Mouse (Mus musculus) ES-E14 (cell line): Measurements from ENCODE around the gene Med24. TPM values are rescaled to one million over a fixed set of nuclear protein-coding genes. Genes with fewer than 3 reads are reported as not detected.
A peak's percentile ranks its signal among the peaks of the same experiment; 100 is the strongest.

Experiments used
- DNase-seq: peaks from one replicate; pipeline ENCODE4 v3.0.0-alpha.2; 2013; ENCODE audit warnings: low read depth, low spot score
- H3K27ac ChIP-seq: 2 replicates; pipeline ENCODE4 v1.5.1; 2012; ENCODE audit warnings: low read depth, mild to moderate bottlenecking, low read length, moderate library complexity, mixed read lengths; ENCODE audit not compliant: poor library complexity, insufficient read depth, severe bottlenecking
- H3K36me3 ChIP-seq: 2 replicates; pipeline ENCODE4 v1.6.1; 2012; ENCODE audit warnings: mild to moderate bottlenecking, low read length, moderate library complexity, mixed read lengths; ENCODE audit not compliant: control insufficient read depth, poor library complexity, insufficient read depth, severe bottlenecking
- H3K4me1 ChIP-seq, 2 experiments: fragments of 150-350 bp in 1 of 2; sonication (generic) in 1 of 2; 2 replicates each; pipeline ENCODE4 v1.6.1; 2012; ENCODE audit warnings: low read length in 2 of 2, mild to moderate bottlenecking in 1 of 2, mixed read lengths in 1 of 2; ENCODE audit not compliant: control insufficient read depth in 2 of 2, insufficient read depth in 2 of 2, poor library complexity in 1 of 2
- H3K4me3 ChIP-seq, 2 experiments: fragments of 150-350 bp in 1 of 2; sonication (generic) in 1 of 2; 2 replicates each; pipeline ENCODE4 v1.5.1; 2012; ENCODE audit warnings: low read length in 2 of 2, low read depth in 1 of 2, mild to moderate bottlenecking in 1 of 2, mixed read lengths in 1 of 2; ENCODE audit not compliant: insufficient read depth in 1 of 2, poor library complexity in 1 of 2, severe bottlenecking in 1 of 2
- H3K9ac ChIP-seq: 2 replicates; pipeline ENCODE4 v1.6.1; 2012; ENCODE audit warnings: low read depth, mild to moderate bottlenecking, low read length, mixed read lengths; ENCODE audit not compliant: poor library complexity, insufficient read depth, severe bottlenecking
- H3K9me3 ChIP-seq: fragments of 150-350 bp; sonication (generic); 2 replicates; pipeline ENCODE4 v1.6.1; 2012; ENCODE audit warnings: low read depth, mild to moderate bottlenecking, low read length; ENCODE audit not compliant: control insufficient read depth, insufficient read depth
- CHD2 ChIP-seq: IDR thresholded peaks from 2 replicates; pipeline ENCODE4 v1.6.1; 2014; ENCODE audit warnings: mild to moderate bottlenecking, low read depth, low read length, inconsistent platforms
- HCFC1 ChIP-seq: IDR thresholded peaks from 2 replicates; pipeline ENCODE4 v1.6.1; 2012; ENCODE audit warnings: low read length, inconsistent platforms, borderline replicate concordance; ENCODE audit not compliant: insufficient read depth
- MAFK ChIP-seq: IDR thresholded peaks from 2 replicates; pipeline ENCODE4 v1.6.1; 2014; ENCODE audit warnings: mild to moderate bottlenecking, low read depth, low read length, inconsistent platforms; ENCODE audit not compliant: insufficient read depth
- ZC3H11A ChIP-seq: IDR thresholded peaks from 2 replicates; pipeline ENCODE4 v1.6.1; 2012; ENCODE audit warnings: low read depth, mild to moderate bottlenecking, inconsistent platforms, low read length, borderline replicate concordance
- ZNF384 ChIP-seq: IDR thresholded peaks from 2 replicates; pipeline ENCODE4 v1.6.1; 2012; ENCODE audit warnings: low read depth, low read length, inconsistent platforms
- in situ Hi-C, 2 experiments: fragments of 600-800 bp; cut with MboI; formaldehyde crosslinking; loops; one replicate each; pipeline ENCODE4 v1.15.1; 2025; ENCODE audit warnings: low sequenced_read_pairs in 2 of 2, inconsistent platforms in 1 of 2; ENCODE audit not compliant: unreplicated experiment in 2 of 2
- total RNA-seq: library from RNA; depleted of rRNA; stranded (reverse); fragments of 300-350 nt; gene quantifications from 2 replicates; pipeline ENCODE4 v1.2.3, GENCODE M21; 2012

The Med24 gene
- total RNA-seq, 1 experiment = 53.5 TPM

DNA sequence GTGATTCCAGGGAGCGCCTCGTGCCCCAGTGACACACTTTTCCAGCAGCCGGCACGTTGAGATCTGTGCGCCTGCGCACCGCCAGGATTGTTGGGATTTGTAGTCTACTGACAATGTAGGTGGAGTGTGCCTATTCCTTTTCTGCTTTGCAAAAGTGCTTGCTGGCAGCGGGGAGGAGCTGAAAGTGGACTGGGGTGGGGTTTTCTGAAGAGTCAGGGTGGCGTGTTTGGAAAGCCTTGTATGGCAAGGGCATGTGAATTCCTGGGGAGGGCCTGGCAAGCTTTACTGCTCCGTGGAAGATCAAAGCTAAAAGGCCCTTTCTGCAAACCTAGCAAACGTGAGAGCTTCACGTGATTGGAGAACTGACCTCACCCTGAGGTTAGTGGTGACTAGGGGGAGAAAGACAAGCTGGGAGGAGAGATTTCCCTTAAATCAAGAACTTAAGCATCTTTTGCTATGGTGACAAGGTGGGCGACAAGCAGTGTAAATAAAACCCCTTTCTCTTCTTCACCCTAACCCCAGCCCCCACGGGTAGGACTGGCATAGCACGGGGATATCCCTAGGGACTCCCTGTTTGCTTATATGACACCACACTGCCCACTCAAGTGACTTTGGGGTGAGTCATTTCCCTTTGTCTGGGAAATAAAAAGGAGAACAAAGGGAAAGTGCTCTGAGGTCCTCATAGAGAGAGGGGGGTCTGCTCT, 46.3 kb upstream of the Med24 start:
- TF ChIP-seq HCFC1 (peak; percentile 93), MAFK (0 out of 2 replicates have a peak, but pooled peaks have one; percentile 5), ZC3H11A (no peak)

DNA sequence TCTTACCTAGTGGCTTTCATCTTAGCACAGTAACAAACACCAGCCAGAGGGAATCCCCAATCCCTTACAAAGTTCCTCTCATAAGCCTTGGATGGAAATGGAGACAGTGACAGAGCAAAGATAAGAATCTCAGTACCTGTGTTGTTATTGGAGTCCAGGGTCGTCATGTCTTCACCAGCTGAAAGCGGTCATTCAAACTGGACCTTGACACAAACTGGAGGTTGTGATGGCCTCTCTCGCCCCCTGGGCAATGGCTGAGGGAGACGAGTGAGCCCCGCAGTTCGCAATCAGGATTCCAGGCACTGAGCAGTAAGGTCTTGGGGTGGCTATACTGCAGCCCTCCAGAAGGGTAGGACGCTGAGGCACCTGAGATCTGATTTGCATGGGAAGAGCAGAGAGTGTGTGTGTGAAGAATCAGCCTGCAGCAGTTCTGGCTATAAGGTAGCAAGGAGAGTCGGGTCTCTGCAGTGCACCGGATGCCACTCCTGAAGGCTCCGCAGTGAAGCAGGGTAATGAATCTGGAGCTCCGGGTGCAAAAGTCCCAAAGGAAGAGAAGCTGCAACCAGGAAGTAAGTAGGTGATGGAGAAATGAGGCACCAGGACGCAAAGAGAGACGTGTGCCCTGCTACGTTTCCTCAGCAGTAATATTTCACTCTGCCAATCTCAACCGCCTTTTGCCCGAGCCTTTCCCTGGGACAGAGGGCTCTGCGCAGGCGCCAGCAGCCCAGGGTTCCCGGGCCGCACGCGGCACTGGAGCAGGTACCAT, 45.5 kb upstream of the Med24 start, which contains the start of gene Nr1d1:
TSS of gene Nr1d1 (minus strand) at position 752 of the 766 bp plus-strand sequence.
- DNase-seq = no peak
- Histone ChIP-seq H3K4me1 (peaks cover 8 to 18% of the 10 kb centered on the region in 2 experiments; a peak in 3 of 4 replicates), H3K27ac (0 out of 2 replicates have a peak within 1 kb of the TSS, but pooled peaks have one; percentile 9), H3K36me3 (peaks cover 9% of the 10 kb centered on the region), H3K9ac (peak within 1 kb of the TSS; percentile 42; the same call in 1 of the 2 replicates), H3K9me3 (no peaks in the 10 kb centered on the region), H3K4me3 (peak within 1 kb of the TSS; percentile 55 to 59)
- in situ Hi-C loops = no loop called here
- TF ChIP-seq CHD2 = no peak
- no peak for TF ChIP-seq MAFK
- no peak for TF ChIP-seq ZNF384
- TF ChIP-seq HCFC1 = no peak
- no peak for TF ChIP-seq ZC3H11A

More for the DNA sequence above, 46.3 kb upstream of the Med24 start:
- DNase-seq = peak; percentile 97
- Histone ChIP-seq H3K4me3 (peak overlapping the region; percentile 55 to 59), H3K4me1 (peaks cover 8 to 21% of the 10 kb centered on the region in 2 experiments; a peak in 3 of 4 replicates), H3K9me3 (no peaks in the 10 kb centered on the region), H3K36me3 (peaks cover 2% of the 10 kb centered on the region), H3K9ac (peak overlapping the region; percentile 17; the same call in 1 of the 2 replicates), H3K27ac (0 out of 2 replicates have a peak overlapping the region, but pooled peaks have one; percentile 9)
- in situ Hi-C loops = no loop called here

DNA sequence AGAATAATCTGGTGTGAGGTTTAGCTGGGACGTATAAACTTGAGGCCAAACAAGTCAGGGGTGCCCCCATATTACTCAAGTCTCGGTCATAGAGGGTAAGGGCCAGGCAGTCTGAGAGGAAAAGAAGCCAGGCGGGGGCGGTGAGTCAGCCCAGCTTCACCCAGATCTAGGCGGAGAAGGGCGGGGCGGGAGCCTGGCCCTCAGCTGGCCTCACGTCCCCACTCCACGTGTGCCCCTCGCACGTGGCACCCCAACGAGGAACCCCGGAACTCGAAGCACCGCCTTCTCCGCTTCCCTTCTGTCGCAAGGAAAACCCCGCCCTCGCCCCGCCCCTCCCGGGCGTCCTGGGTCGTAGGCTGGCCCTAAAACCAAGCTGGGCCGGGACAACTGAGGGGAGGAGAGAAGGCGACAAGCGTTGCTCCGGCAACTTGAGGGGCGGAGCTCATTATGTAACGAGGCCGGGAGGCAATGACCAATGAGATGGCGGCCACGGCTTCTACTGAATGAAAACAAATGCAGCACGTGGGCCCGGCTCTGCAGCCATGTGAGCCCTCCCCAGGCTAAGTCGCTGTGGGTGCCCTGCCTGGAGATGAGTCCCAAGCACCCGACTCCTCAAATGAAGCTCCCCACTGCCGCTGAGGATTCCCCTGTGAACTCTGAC, 44.5 kb upstream of the Med24 start:
- Histone ChIP-seq H3K36me3 (peaks cover 18% of the 10 kb centered on the region), H3K9ac (no peak overlapping the region; the same call in 1 of the 2 replicates), H3K9me3 (no peaks in the 10 kb centered on the region), H3K4me1 (peaks cover 8 to 18% of the 10 kb centered on the region in 2 experiments; a peak in 3 of 4 replicates), H3K27ac (no peak overlapping the region), H3K4me3 (peak overlapping the region; percentile 55 to 59)
- in situ Hi-C loops = no loop called here
- peak; percentile 98 for DNase-seq
- TF ChIP-seq HCFC1 (peak; percentile 50; the same call in 1 of the 2 replicates), ZC3H11A (no peak), MAFK (no peak), CHD2 (0 out of 2 replicates have a peak, but pooled peaks have one; percentile 8), ZNF384 (no peak)

DNA sequence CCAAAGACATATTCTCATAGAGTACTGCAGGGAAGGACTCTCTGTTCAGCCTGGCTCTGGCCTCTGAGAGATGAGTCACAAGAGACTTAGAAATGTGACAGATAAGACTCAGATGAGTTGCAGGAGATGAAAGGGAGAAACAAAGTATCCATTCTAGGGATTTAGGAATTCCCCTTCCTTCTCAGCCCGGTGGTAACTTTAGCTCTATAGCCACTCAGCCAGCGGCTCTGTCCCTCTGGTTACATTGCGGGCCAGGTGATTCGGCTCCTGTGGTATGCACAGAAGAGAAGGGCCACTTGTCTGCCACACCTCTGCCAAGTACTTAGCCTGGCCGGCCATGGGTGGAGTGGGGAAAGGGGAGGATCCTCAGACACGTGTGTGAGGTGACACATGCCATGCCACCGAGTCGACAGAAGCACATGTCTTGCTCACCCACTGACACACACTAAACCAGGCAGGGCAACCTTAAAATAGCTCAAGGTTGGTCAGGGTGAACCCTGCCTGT, 43.5 kb upstream of the Med24 start:
- Histone ChIP-seq H3K4me3 (no peak overlapping the region), H3K4me1 (peaks cover 8 to 24% of the 10 kb centered on the region in 2 experiments; a peak in 3 of 4 replicates), H3K9me3 (no peaks in the 10 kb centered on the region), H3K36me3 (peaks cover 23% of the 10 kb centered on the region), H3K27ac (no peak overlapping the region), H3K9ac (no peak overlapping the region)
- in situ Hi-C loops = no loop called here
- DNase-seq = no peak
- TF ChIP-seq MAFK (no peak), ZNF384 (no peak), HCFC1 (no peak), CHD2 (no peak), ZC3H11A (no peak)
